Comparison of ENCODE assay signal across 20 mouse cellular contexts in genomic region chr14:31936581-31936980, GRCm38 (mm10).
DNase-seq lines count a peak whose midpoint lies in the region; ATAC-seq and TF ChIP-seq lines count a peak whose summit lies in the region.
"Had no signal": no experiment of that assay in that cellular context is flagged by ENCODE, and none has a peak within 500 bp of the region (broad histone marks: within the 10 kb centered on the region; RNA-seq: fewer than 3 reads in every experiment).

No protein-coding gene starts in this region.

- H3K4me1 ChIP-seq in lung, embryonic 14.5 days (ENCODE audit: insufficient read depth) = peaks cover 2% of the 10 kb centered on the region; the same call in 1 of the 2 replicates
- peaks cover 18% of the 10 kb centered on the region for H3K4me1 ChIP-seq in midbrain, embryonic 11.5 days (ENCODE audit: control insufficient read depth, insufficient read depth, low read length)
- H3K4me1 ChIP-seq in midbrain, embryonic 14.5 days (ENCODE audit: control insufficient read depth, insufficient read depth, low read length) = peaks cover 20% of the 10 kb centered on the region

- H3K4me3 ChIP-seq in lung, embryonic 14.5 days (ENCODE audit: low read depth, low read length) = no peak overlapping the region
- no peak overlapping the region for H3K4me3 ChIP-seq in midbrain, embryonic 11.5 days (ENCODE audit: low read depth, low read length)
- H3K4me3 ChIP-seq in midbrain, embryonic 14.5 days (replicated peaks; ENCODE audit: low read depth, low read length) = no peak overlapping the region
- H3K4me3 ChIP-seq: embryonic facial prominence, embryonic 13.5 days; embryonic facial prominence, embryonic 15.5 days; erythroblast, embryonic 14.5 days; forebrain, embryonic 13.5 days had no signal

- no peaks in the 10 kb centered on the region for H3K36me3 ChIP-seq in lung, embryonic 14.5 days (ENCODE audit: insufficient read depth)
- no peaks in the 10 kb centered on the region for H3K36me3 ChIP-seq in midbrain, embryonic 11.5 days (ENCODE audit: control insufficient read depth, insufficient read depth, low read length)
- H3K36me3 ChIP-seq in midbrain, embryonic 14.5 days (ENCODE audit: control insufficient read depth, insufficient read depth, low read length) = no peaks in the 10 kb centered on the region
- H3K36me3 ChIP-seq: embryonic facial prominence, embryonic 13.5 days; embryonic facial prominence, embryonic 15.5 days had no signal

- no peak overlapping the region for H3K9ac ChIP-seq in lung, embryonic 14.5 days
- H3K9ac ChIP-seq in midbrain, embryonic 11.5 days (ENCODE audit: low read length) = no peak overlapping the region
- H3K9ac ChIP-seq in midbrain, embryonic 14.5 days (replicated peaks; ENCODE audit: low read length) = no peak overlapping the region
- H3K9ac ChIP-seq: embryonic facial prominence, embryonic 13.5 days; embryonic facial prominence, embryonic 15.5 days; forebrain, embryonic 13.5 days had no signal

- TF ChIP-seq CTCF in lung, embryonic 14.5 days (IDR thresholded peaks at IDR 0.05; ENCODE audit: low read depth) = no peak

- H3K9me3 ChIP-seq in lung, embryonic 14.5 days (ENCODE audit: low read depth, low read length) = no peaks in the 10 kb centered on the region
- H3K9me3 ChIP-seq in midbrain, embryonic 11.5 days (ENCODE audit: control insufficient read depth, low read length) = peaks cover 5% of the 10 kb centered on the region; the same call in 1 of the 2 replicates
- H3K9me3 ChIP-seq in midbrain, embryonic 14.5 days (ENCODE audit: control insufficient read depth, low read length) = no peaks in the 10 kb centered on the region
- H3K9me3 ChIP-seq: embryonic facial prominence, embryonic 13.5 days; embryonic facial prominence, embryonic 15.5 days; forebrain, embryonic 13.5 days had no signal

- peak; percentile 58 for DNase-seq in heart, adult 11 months
- no peak for DNase-seq in heart, postnatal 25 days (ENCODE audit: low spot score)
- DNase-seq in lung, embryonic 14.5 days = peak; percentile 36
- DNase-seq in lung, postnatal 4 days = no peak
- peak; percentile 72 for DNase-seq in midbrain, embryonic 11.5 days (ENCODE audit: low spot score, missing footprints)
- no peak for DNase-seq in midbrain, embryonic 14.5 days
- DNase-seq: adrenal gland, adult 2 months; adrenal gland, postnatal 10 days; adrenal gland, postnatal 25 days; cerebellum, adult 11 months; cerebellum, adult 18-20 months; cerebellum, adult 8-10 months; cerebellum, adult 9-11 months; cerebellum, postnatal 36 days; embryo, embryonic 11 days had no signal

- H3K4me2 ChIP-seq in lung, embryonic 14.5 days = no peak overlapping the region
- no peak overlapping the region for H3K4me2 ChIP-seq in midbrain, embryonic 11.5 days
- no peak overlapping the region for H3K4me2 ChIP-seq in midbrain, embryonic 14.5 days (ENCODE audit: low read length)
- H3K4me2 ChIP-seq: embryonic facial prominence, embryonic 13.5 days; embryonic facial prominence, embryonic 15.5 days; forebrain, embryonic 13.5 days had no signal

- no peak for ATAC-seq in lung, embryonic 14.5 days (ENCODE audit: insufficient read depth)
- ATAC-seq in midbrain, embryonic 11.5 days (ENCODE audit: low FRiP score) = no peak
- no peak for ATAC-seq in midbrain, embryonic 14.5 days (ENCODE audit: low FRiP score, low TSS enrichment)
- ATAC-seq: forebrain, embryonic 13.5 days; forebrain, embryonic 16.5 days had no signal

- no peaks in the 10 kb centered on the region for H3K27me3 ChIP-seq in lung, embryonic 14.5 days (ENCODE audit: insufficient read depth, low read length)
- H3K27me3 ChIP-seq in midbrain, embryonic 11.5 days (ENCODE audit: control insufficient read depth, insufficient read depth, low read length) = no peaks in the 10 kb centered on the region
- no peaks in the 10 kb centered on the region for H3K27me3 ChIP-seq in midbrain, embryonic 14.5 days (ENCODE audit: control insufficient read depth, insufficient read depth, low read length)
- H3K27me3 ChIP-seq: embryonic facial prominence, embryonic 13.5 days; embryonic facial prominence, embryonic 15.5 days; forebrain, embryonic 13.5 days had no signal

- 82% methylated on average over 3 of the region's 3 CpGs for WGBS in lung, embryonic 14.5 days
- 81% methylated on average over 3 of the region's 3 CpGs for WGBS in midbrain, embryonic 11.5 days
- 93% methylated on average over 3 of the region's 3 CpGs for WGBS in midbrain, embryonic 14.5 days

- no peak overlapping the region for H3K27ac ChIP-seq in lung, embryonic 14.5 days (ENCODE audit: low read depth)
- H3K27ac ChIP-seq in midbrain, embryonic 11.5 days (ENCODE audit: low read depth, low read length) = no peak overlapping the region
- H3K27ac ChIP-seq in midbrain, embryonic 14.5 days (replicated peaks; ENCODE audit: low read depth, low read length) = no peak overlapping the region
- H3K27ac ChIP-seq: embryonic facial prominence, embryonic 13.5 days; embryonic facial prominence, embryonic 15.5 days; forebrain, embryonic 13.5 days had no signal

- intact Hi-C loops in heart, postnatal 25 days (cut with DNase I) = no loop called here

Comparison
In these comparisons a context has a peak if more than half of its experiments do, and no peak if none do; other contexts are left out.
1. DNase-seq: peak in heart, adult 11 months (single experiment), lung, embryonic 14.5 days (single experiment) and midbrain, embryonic 11.5 days (single experiment); none in heart, postnatal 25 days (single experiment), lung, postnatal 4 days (0 of 2) and midbrain, embryonic 14.5 days (single experiment).